Mouse (Mus musculus): ENCODE results near the gene Klhl31.

GRCm38 (mm10) chr9:77655935-77656288, 19.6 kb downstream of the Klhl31 start:
- peak; percentile 56 for TF ChIP-seq CTCF (conservative IDR thresholded peaks at IDR 0.05; ENCODE audit: insufficient read depth, insufficient read length, low read depth, low read length)
- TF ChIP-seq POLR2A (IDR thresholded peaks at IDR 0.05; ENCODE audit: low read depth, low read length), result no peak

Data from kidney, adult 2 months (tissue).